Mouse (Mus musculus) olfactory bulb, adult 2 months (tissue): ENCODE data around the gene Ctps2.

Experiments
- CTCF ChIP-seq: fragments of 200-500 bp; IDR thresholded peaks from 2 replicates; pipeline ENCODE4 v1.5.1; 2012; ENCODE audit warnings: low read depth, mild to moderate bottlenecking, low read length, moderate library complexity; ENCODE audit not compliant: insufficient read depth
- POLR2A ChIP-seq: fragments of 200-500 bp; IDR thresholded peaks from 2 replicates; pipeline ENCODE4 v1.6.1; 2012; ENCODE audit warnings: mild to moderate bottlenecking, low read depth, low read length, moderate library complexity; ENCODE audit not compliant: insufficient read depth

DNA sequence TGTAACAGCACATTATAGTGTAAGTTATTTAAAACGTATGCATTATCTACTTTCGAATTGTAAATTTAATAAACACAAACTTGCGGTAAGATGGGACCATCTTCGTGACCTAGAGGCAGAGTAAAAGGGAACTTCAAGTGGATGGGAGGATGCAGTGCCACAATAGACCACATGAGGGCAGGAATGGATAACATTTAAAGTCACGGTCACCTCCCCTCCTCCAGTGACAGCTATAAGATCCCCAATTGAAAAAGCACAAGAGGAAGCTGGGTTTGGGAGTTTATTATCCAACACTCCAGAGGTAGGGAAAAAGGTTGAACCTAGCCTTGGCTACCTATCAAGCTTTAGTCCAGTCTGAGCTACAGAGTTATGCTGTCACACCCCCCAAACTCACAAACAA is 14.7 kb downstream of the Ctps2 start:
- TF ChIP-seq CTCF (no peak), POLR2A (no peak)
